Mouse (Mus musculus) CH12.LX (cell line): ENCODE measurements around the gene Selenof. TPM values are rescaled to one million over a fixed set of nuclear protein-coding genes. Genes with fewer than 3 reads are reported as not detected.
A peak's percentile ranks its signal among the peaks of the same experiment; 100 is the strongest.

Source experiments
- DNase-seq: peaks from one replicate; pipeline ENCODE4 v3.0.0-alpha.2; 2013; ENCODE audit errors: extremely low read depth
- H3K27ac ChIP-seq: 2 replicates; pipeline ENCODE4 v1.5.1; 2012; ENCODE audit warnings: low read depth, mild to moderate bottlenecking, control low read depth, moderate library complexity; ENCODE audit not compliant: insufficient read depth
- H3K27me3 ChIP-seq: replicated peaks from 2 replicates; pipeline ENCODE3; 2012; ENCODE audit warnings: inconsistent platforms
- H3K36me3 ChIP-seq, 2 experiments: replicated peaks in 1 of 2; 2 replicates each; pipeline versions ENCODE3 to v1.6.1; 2012; ENCODE audit warnings: inconsistent platforms in 1 of 2, low read length in 1 of 2, mild to moderate bottlenecking in 1 of 2, mixed read lengths in 1 of 2, moderate library complexity in 1 of 2; ENCODE audit not compliant: control insufficient read depth in 1 of 2, insufficient read depth in 1 of 2
- H3K4me1 ChIP-seq, 2 experiments: 2 replicates each; pipeline ENCODE4 v1.6.1; 2012; ENCODE audit warnings: inconsistent platforms in 1 of 2, moderate library complexity in 1 of 2; ENCODE audit not compliant: insufficient read depth in 2 of 2, control insufficient read depth in 1 of 2
- H3K4me2 ChIP-seq: 2 replicates; pipeline ENCODE4 v1.6.1; 2012; ENCODE audit warnings: low read depth, mild to moderate bottlenecking, control low read depth; ENCODE audit not compliant: poor library complexity, insufficient read depth, severe bottlenecking
- H3K4me3 ChIP-seq, 3 experiments: fragments of 150-350 bp in 1 of 3; sonication (generic) in 1 of 3; replicated peaks in 1 of 3; 2 replicates each; pipeline versions ENCODE3 to v1.5.1; 2011 to 2012; ENCODE audit warnings: low read depth in 2 of 3, low read length in 2 of 3, mild to moderate bottlenecking in 2 of 3, moderate library complexity in 2 of 3, control low read depth in 1 of 3, improper control_type of control experiment in 1 of 3, inconsistent platforms in 1 of 3, mixed read lengths in 1 of 3; ENCODE audit not compliant: poor library complexity in 1 of 3
- H3K79me2 ChIP-seq: replicated peaks from 2 replicates; pipeline ENCODE4 v1.6.1; 2012; ENCODE audit warnings: mild to moderate bottlenecking, moderate library complexity; ENCODE audit not compliant: control insufficient read depth, poor library complexity, insufficient read depth, severe bottlenecking; ENCODE audit errors: extremely low read depth
- H3K9ac ChIP-seq: 2 replicates; pipeline ENCODE4 v1.6.1; 2012; ENCODE audit warnings: low read depth, mild to moderate bottlenecking, control low read depth, moderate library complexity; ENCODE audit not compliant: insufficient read depth
- H3K9me3 ChIP-seq: replicated peaks from 2 replicates; pipeline ENCODE3; 2012; ENCODE audit warnings: low read length, inconsistent platforms, mixed read lengths
- CHD1 ChIP-seq: IDR thresholded peaks from 2 replicates; pipeline ENCODE4 v1.6.1; 2012; ENCODE audit warnings: low read depth, low read length, improper control_type of control experiment, inconsistent platforms
- CTCF ChIP-seq, 2 experiments: IDR thresholded peaks in 1 of 2; conservative IDR thresholded peaks in 1 of 2; 2 replicates each; pipeline ENCODE4 v1.5.1; 2011 to 2012; ENCODE audit warnings: low read depth in 2 of 2, low read length in 2 of 2, improper control_type of control experiment in 1 of 2, inconsistent platforms in 1 of 2, mild to moderate bottlenecking in 1 of 2, moderate library complexity in 1 of 2
- E2F4 ChIP-seq: IDR thresholded peaks from 2 replicates; pipeline ENCODE4 v1.6.1; 2011; ENCODE audit warnings: low read depth, low read length, improper control_type of control experiment; ENCODE audit not compliant: insufficient replicate concordance
- EP300 ChIP-seq: IDR thresholded peaks from 2 replicates; pipeline ENCODE4 v1.6.1; 2011; ENCODE audit warnings: low read length, improper control_type of control experiment
- HCFC1 ChIP-seq: IDR thresholded peaks from 2 replicates; pipeline ENCODE4 v1.6.1; 2012; ENCODE audit warnings: low read depth, mild to moderate bottlenecking, inconsistent platforms, low read length, improper control_type of control experiment
- KAT2A ChIP-seq: IDR thresholded peaks from 2 replicates; pipeline ENCODE4 v1.6.1; 2012; ENCODE audit warnings: low read length, improper control_type of control experiment, inconsistent platforms; ENCODE audit not compliant: insufficient replicate concordance
- MAFK ChIP-seq: IDR thresholded peaks from 2 replicates; pipeline ENCODE4 v1.6.1; 2011; ENCODE audit warnings: low read length, improper control_type of control experiment; ENCODE audit not compliant: insufficient replicate concordance
- MAZ ChIP-seq: IDR thresholded peaks from 2 replicates; pipeline ENCODE4 v1.6.1; 2012; ENCODE audit warnings: low read depth, mild to moderate bottlenecking, inconsistent platforms, low read length, improper control_type of control experiment, moderate library complexity
- MEF2A ChIP-seq: IDR thresholded peaks from 2 replicates; pipeline ENCODE4 v1.6.1; 2014; ENCODE audit warnings: low read depth, mild to moderate bottlenecking, inconsistent platforms, low read length, improper control_type of control experiment, borderline replicate concordance
- MXI1 ChIP-seq: IDR thresholded peaks from 2 replicates; pipeline ENCODE4 v1.6.1; 2011; ENCODE audit warnings: mild to moderate bottlenecking, low read depth, low read length, improper control_type of control experiment
- MYC ChIP-seq: IDR thresholded peaks from 2 replicates; pipeline ENCODE4 v1.6.1; 2011; ENCODE audit warnings: low read depth, mild to moderate bottlenecking, improper control_type of control experiment, low read length
- NELFE ChIP-seq: IDR thresholded peaks from 2 replicates; pipeline ENCODE4 v1.6.1; 2011; ENCODE audit warnings: low read depth, low read length, improper control_type of control experiment
- POLR2AphosphoS2 ChIP-seq: IDR thresholded peaks from 2 replicates; pipeline ENCODE4 v1.6.1; 2011; ENCODE audit warnings: low read depth, low read length, improper control_type of control experiment
- RCOR1 ChIP-seq: conservative IDR thresholded peaks from 2 replicates; pipeline ENCODE4 v1.6.1; 2012; ENCODE audit warnings: low read depth, mild to moderate bottlenecking, inconsistent platforms, low read length, improper control_type of control experiment
- SMC3 ChIP-seq: IDR thresholded peaks from 2 replicates; pipeline ENCODE4 v1.6.1; 2011; ENCODE audit warnings: low read depth, low read length, improper control_type of control experiment
- UBTF ChIP-seq: IDR thresholded peaks from 2 replicates; pipeline ENCODE4 v1.6.1; 2012; ENCODE audit warnings: low read depth, mild to moderate bottlenecking, inconsistent platforms, low read length, improper control_type of control experiment, moderate library complexity
- USF2 ChIP-seq: conservative IDR thresholded peaks from 2 replicates; pipeline ENCODE4 v1.6.1; 2011; ENCODE audit warnings: low read depth, low read length, improper control_type of control experiment
- ZC3H11A ChIP-seq: IDR thresholded peaks from 2 replicates; pipeline ENCODE4 v1.6.1; 2012; ENCODE audit warnings: low read depth, mild to moderate bottlenecking, inconsistent platforms, low read length, improper control_type of control experiment
- ZNF384 ChIP-seq: IDR thresholded peaks from 2 replicates; pipeline ENCODE4 v1.6.1; 2012; ENCODE audit warnings: low read depth, low read length, improper control_type of control experiment, inconsistent platforms
- dilution Hi-C: fragments of 300-500 bp; cut with MboI; formaldehyde crosslinking; loops from 2 replicates; pipeline ENCODE4 v1.14.3; 2020; ENCODE audit warnings: low sequenced_read_pairs; ENCODE audit not compliant: extremely low pct_unique_long_range_greater_than_20kb, extremely low pct_ligation_motif_present
- in situ Hi-C: fragments of 300-500 bp; cut with MboI; formaldehyde crosslinking; loops from 3 replicates; pipeline ENCODE4 v1.14.3; 2019; ENCODE audit warnings: low sequenced_read_pairs, low pct_ligation_motif_present, low pct_unique_long_range_greater_than_20kb, mixed read lengths
- polyA plus RNA-seq: library from polyadenylated mRNA; unstranded; fragments of >175 nt; gene quantifications from 2 replicates; pipeline ENCODE4 v1.2.1, GENCODE M21; 2012; ENCODE audit warnings: low read depth; ENCODE audit not compliant: insufficient read length
- total RNA-seq, 2 experiments: library from RNA; depleted of rRNA; stranded (reverse); fragments of 300-350 nt in 1 of 2; fragments of >200 nt in 1 of 2; gene quantifications; 2 replicates each; pipeline ENCODE4 v1.2.3; 2012 to 2014

Selenof gene
- total and polyA plus RNA-seq, 3 experiments, result 528 to 1,358 (median 678) TPM

- peaks cover 77% of the 10 kb centered on the region for H3K79me2 ChIP-seq
- TF ChIP-seq POLR2AphosphoS2 (0 out of 2 replicates have a peak, but pooled peaks have one; percentile 32), ZNF384 (no peak)
- TF ChIP-seq, all 38 proteins: peak for 1
- Histone ChIP-seq H3K4me1 (peaks cover 21 to 71% of the 10 kb centered on the region in 2 experiments), H3K27ac (no peak overlapping the region), H3K36me3 (peaks cover 64 to 95% of the 10 kb centered on the region in 2 experiments), H3K4me2 (no peak overlapping the region), H3K4me3 (no peak overlapping the region), H3K27me3 (no peaks in the 10 kb centered on the region), H3K9me3 (no peaks in the 10 kb centered on the region), H3K9ac (no peak overlapping the region)
- no peak for DNase-seq
- dilution Hi-C loops (no loop called here), in situ Hi-C loops (no loop called here)
These were observed 7.5 kb downstream of the Selenof start for GRCm38 (mm10) chr3:144577366-144578340.

DNA sequence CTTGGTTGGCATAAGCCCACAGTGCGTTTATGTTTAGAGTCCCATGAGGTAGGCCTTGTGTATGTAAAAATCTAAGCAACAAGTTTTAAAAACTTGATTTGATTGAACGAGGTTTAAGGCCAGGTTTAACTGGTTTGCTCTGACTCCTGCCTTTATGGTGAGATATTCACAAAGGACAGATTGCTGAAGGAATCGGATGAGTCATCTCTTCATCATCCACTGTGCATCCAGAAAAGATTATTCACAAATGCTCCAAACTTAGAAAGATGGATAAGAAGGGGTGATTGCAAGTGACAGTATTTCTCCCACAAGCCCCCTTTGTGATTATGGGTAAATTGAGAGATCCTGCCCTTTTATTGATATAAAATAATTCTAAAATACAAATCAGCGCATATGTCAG, 8.8 kb downstream of the Selenof start:
- no peak for TF ChIP-seq MXI1
- TF ChIP-seq KAT2A, result no peak
- TF ChIP-seq RCOR1, result no peak
- TF ChIP-seq E2F4, result no peak
- no peak for TF ChIP-seq HCFC1
- no peak for TF ChIP-seq MYC
- TF ChIP-seq MEF2A, result no peak
- no peak for TF ChIP-seq CTCF (conservative IDR thresholded peaks at IDR 0.05 in 1 of 2, IDR thresholded peaks at IDR 0.05 in 1 of 2; ENCODE audit: low read depth in 2 of 2, low read length in 2 of 2)
- no peak for TF ChIP-seq ZNF384
- TF ChIP-seq MAZ, result no peak
- no peak for TF ChIP-seq EP300
- TF ChIP-seq UBTF, result no peak
- TF ChIP-seq USF2, result no peak
- TF ChIP-seq SMC3, result no peak
- TF ChIP-seq ZC3H11A, result no peak
- no peak for TF ChIP-seq NELFE
- no peak for TF ChIP-seq MAFK
- TF ChIP-seq CHD1, result no peak
- TF ChIP-seq, all 38 proteins: peak for 0

More for the DNA sequence above, 8.8 kb downstream of the Selenof start:
- H3K27me3 ChIP-seq, result no peaks in the 10 kb centered on the region
- H3K27ac ChIP-seq, result no peak overlapping the region
- H3K4me1 ChIP-seq, result peaks cover 15 to 74% of the 10 kb centered on the region in 2 experiments
- in situ Hi-C loops (no loop called here), dilution Hi-C loops (no loop called here)
- H3K79me2 ChIP-seq, result peaks cover 77% of the 10 kb centered on the region
- no peak overlapping the region for H3K4me3 ChIP-seq
- H3K9ac ChIP-seq, result no peak overlapping the region
- DNase-seq, result no peak
- no peak overlapping the region for H3K4me2 ChIP-seq
- peaks cover 60 to 93% of the 10 kb centered on the region in 2 experiments for H3K36me3 ChIP-seq
- no peaks in the 10 kb centered on the region for H3K9me3 ChIP-seq
